Mouse (Mus musculus) WW6 (cell line): ENCODE measurements around the gene Prdx2.

Source experiments
- DNase-seq: peaks from one replicate; pipeline ENCODE4 v3.0.0-alpha.2; 2013; ENCODE audit warnings: low read depth, low spot score

The Prdx2 gene

GRCm38 (mm10) chr8:84997649-84998295 lies 28.4 kb downstream of the Prdx2 start:
- peak; percentile 95 for DNase-seq

- no peak for DNase-seq
Observed at GRCm38 (mm10) chr8:85007686-85008085, 38.3 kb downstream of the Prdx2 start.

GRCm38 (mm10) chr8:85011242-85011641 lies 41.9 kb downstream of the Prdx2 start:
- no peak for DNase-seq

- no peak for DNase-seq
Observed at GRCm38 (mm10) chr8:85013230-85013840, 43.9 kb downstream of the Prdx2 start.

- DNase-seq = no peak
Observed at GRCm38 (mm10) chr8:85014431-85014830, 45.0 kb downstream of the Prdx2 start, which contains the start of gene Best2. TSS of gene Best2 (minus strand) at chr8:85014531.

- no peak for DNase-seq
Observed at GRCm38 (mm10) chr8:85016724-85017123, 47.3 kb downstream of the Prdx2 start.

GRCm38 (mm10) chr8:85017209-85017608 lies 47.8 kb downstream of the Prdx2 start:
- DNase-seq = no peak

GRCm38 (mm10) chr8:85021514-85022055 lies 52.2 kb downstream of the Prdx2 start:
- DNase-seq = no peak

GRCm38 (mm10) chr8:85023846-85024245 lies 54.5 kb downstream of the Prdx2 start:
- DNase-seq = no peak
